Mouse (Mus musculus) brain, embryonic 14.5 days (tissue): ENCODE measurements at regions not wholly inside any gene's neighbourhood (a gene's known extent, or its start where the extent isn't known, plus 50 kb on each side); places are given as distances from the start of the nearest gene placed in this dataset.

ENCODE experiments used
- CTCF ChIP-seq: fragments of 200-500 bp; IDR thresholded peaks from 2 replicates; pipeline ENCODE4 v1.5.1; 2012; ENCODE audit warnings: inconsistent platforms, mild to moderate bottlenecking, moderate library complexity, borderline replicate concordance; ENCODE audit not compliant: insufficient read depth, insufficient read length; ENCODE audit errors: extremely low read depth
- POLR2A ChIP-seq: fragments of 200-500 bp; IDR thresholded peaks from 2 replicates; pipeline ENCODE4 v1.6.1; 2012; ENCODE audit warnings: mild to moderate bottlenecking, inconsistent platforms, borderline replicate concordance; ENCODE audit not compliant: poor library complexity, insufficient read depth, insufficient read length, severe bottlenecking; ENCODE audit errors: extremely low read depth

- TF ChIP-seq CTCF: no peak
- TF ChIP-seq POLR2A: no peak
These were observed 91.4 kb upstream of the Cpsf6 start for GRCm38 (mm10) chr10:117471036-117471817.
